Mouse (Mus musculus) inflammation-experienced regulatory T-cells, adult 16 weeks (primary cell): ENCODE data around the gene Zbtb12. TPM values are rescaled to one million over a fixed set of nuclear protein-coding genes. Genes with fewer than 3 reads are reported as not detected.

Experiments used
- polyA plus RNA-seq: library from polyadenylated mRNA; unstranded; fragments of 100-300 nt; shearing (Covaris generic); gene quantifications from one replicate; pipeline ENCODE4 v1.2.1, GENCODE M21; 2017

Gene Zbtb12
- polyA plus RNA-seq, result 0.66 TPM

DNA sequence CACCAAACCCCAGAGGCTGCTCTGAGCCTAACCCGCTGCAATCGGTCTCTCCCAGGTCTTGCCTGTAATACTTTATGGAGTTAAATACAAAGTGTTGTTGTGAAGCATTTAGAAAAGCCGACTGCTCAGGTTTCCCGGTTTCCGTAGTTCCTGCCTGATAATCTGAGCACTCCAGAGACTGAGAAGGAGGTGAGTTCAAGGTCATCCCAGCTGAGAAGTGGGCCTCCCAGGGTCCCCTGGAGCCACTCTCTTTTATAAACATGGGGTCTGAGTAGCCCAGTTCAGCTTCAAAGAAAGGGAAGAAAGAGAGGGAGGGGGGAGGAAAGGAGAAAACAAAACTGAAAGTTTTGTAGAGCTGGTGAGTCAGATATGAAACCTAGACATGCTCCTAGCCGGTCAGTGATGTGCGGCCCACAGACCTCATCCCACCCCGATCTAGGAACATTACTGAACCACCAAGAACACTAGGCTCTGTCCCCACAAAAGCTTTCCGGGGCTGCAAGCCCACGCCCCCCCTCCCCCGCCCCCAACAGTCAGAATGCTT, at the start of gene Zbtb12:
Gene Zbtb12 (plus strand): TSS at position 148 of the 544 bp plus-strand sequence.

DNA sequence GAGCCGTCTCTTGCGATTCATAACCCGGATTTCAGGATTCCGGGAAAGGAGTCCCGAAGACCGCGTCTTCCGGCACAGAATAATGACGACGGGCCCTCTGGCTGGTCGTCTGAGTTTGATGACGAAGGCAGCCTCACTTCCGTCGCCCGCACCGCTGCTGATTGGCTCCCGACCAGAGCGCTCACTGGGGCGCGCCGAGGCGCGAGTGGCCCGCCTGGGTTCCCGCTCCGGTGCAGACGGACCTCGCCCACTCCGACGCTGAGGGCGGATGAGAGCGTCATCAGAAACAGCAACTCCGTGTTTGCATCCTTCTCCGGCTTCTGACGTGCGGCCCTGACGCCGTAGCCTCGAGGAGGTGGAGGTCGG, 42.4 kb upstream of the Zbtb12 start, which contains the start of the genes Stk19 and Dxo:
Gene Stk19 (minus strand): TSS at position 90 of the 366 bp plus-strand sequence.
Gene Dxo (plus strand): TSS at position 164 of the 366 bp plus-strand sequence.

DNA sequence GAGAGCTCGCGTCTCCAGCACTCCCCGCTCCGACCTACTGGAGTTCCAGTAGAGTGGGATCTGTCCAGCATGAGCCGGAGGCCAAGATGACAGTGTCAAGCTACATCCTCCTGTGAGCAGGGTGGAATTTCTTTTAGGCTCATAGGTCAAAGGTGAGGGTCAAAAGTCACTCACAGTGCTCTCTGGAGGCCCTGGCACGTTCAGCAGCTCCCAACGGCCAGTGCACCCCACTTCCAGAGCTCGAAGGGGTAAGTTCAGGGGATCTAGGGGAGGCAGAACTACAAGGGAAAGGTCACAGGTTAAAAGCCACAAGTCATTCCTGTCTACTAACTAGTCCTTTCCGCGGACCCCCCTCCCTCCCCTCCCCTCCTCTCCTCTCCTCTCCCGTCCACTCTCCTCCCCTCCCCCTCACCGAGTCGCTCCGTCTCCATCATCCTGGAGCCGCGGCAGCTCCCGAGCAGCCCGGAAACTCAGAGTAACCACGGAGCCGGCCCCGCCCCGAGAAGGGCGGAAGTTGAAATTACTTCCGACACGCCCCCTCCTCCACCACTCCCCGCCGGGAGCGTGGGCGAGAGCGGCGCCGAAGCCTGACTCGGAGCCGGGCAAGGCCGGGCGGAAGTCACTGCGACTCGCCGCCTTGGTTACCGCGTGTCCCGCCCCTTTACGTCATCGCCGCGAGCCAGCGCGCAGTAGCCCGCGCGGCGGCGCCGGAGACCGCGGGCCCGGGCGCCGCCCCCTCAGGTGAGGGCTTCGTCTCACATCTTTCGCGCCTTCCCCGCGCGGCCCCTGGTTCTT, 29.4 kb upstream of the Zbtb12 start, which contains the start of the genes Skiv2l and Nelfe:
Gene Skiv2l (minus strand): TSS at position 489 of the 795 bp plus-strand sequence.
Gene Nelfe (plus strand): TSS at position 670 of the 795 bp plus-strand sequence.

DNA sequence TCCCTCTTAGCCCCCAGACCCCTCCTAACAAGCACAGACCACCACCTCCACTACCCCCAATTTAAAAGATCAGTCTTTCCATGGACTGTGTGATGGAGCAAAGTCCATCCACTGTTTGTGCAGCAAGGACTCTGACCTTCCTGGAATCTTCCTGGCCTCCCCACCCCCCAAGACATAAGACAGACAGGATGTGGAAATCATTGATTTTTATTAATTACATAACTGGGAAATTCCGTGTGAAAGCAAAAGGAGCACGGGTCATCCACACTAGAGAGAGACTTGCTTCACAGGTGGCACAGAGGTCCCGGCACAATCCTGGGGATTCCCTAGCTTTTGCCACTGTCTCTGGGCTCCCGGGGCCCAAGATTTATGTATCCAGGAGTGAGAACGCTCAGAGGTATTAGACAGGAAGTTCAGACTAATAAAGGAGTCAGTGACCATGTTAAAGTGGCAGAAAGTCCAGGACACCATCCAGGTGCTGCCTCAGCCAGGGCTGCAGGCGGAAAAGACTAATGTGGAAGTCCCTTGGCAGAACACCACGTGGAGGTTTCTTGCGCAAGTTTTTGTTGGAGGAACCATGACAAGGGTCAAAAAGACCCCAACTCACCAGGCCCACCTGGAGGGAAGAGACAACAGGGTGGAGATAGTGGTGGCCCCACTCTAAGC, 16.7 kb upstream of the Zbtb12 start, which contains the start of gene Cfb:
Gene Cfb (minus strand): TSS at position 103 of the 666 bp plus-strand sequence.

DNA sequence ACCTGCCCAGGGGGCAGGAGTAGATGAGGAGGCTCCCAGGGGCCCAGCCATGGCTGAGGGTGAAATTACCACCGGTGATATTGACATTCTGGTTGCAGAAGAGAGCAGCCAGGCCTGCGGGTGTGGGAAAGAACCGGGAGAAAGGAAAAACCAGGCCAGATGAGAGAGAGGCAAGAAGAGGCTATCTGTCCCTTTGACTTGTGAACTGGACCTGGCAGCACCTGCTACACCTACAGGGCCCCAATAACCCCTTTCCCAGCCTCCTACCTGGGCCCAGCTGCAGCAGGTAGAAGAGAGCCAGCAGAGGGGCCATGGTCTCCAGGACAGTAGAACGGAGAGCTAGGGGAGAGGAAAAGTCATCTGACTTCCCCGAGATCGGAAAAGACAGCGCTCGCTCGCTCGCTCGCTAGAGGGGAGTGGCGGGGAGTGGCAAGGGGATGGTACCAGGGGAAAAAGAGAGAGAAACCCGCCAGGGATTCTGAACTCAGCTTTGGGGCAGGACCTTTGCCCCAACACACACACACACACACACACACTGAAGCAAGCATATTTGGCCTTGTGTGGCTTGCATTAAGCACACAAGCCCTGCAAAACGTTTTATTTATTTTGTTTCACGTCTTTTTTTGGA, 2.5 kb downstream of the Zbtb12 start, which contains the start of gene Gm20547:
Gene Gm20547 (minus strand): TSS at position 360 of the 628 bp plus-strand sequence.

DNA sequence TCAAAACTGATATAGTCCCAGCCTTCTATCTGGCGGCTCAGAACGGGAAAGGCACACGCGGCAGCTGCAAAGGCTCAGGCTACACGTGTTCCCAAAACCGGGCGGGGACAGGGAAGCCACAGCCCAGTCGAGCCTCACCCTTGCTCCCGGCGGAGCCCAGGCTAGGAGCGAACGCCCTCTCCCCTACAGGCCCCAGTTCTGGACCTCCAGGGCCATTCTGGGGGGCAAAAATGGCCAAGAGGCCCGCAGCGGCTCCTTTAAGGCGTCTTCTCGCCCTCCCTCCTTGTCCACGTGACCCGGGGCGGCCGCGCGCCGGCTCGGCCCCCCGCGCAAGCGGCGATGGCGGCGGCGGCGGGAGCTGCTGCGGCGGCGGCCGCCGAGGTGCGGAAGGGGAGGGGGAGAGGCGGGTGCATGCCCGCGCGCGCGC, 18.9 kb downstream of the Zbtb12 start, which contains the start of the genes C2 and Ehmt2:
Gene C2 (minus strand): TSS at position 106 of the 427 bp plus-strand sequence.
Gene Ehmt2 (plus strand): TSS at position 310 of the 427 bp plus-strand sequence.

DNA sequence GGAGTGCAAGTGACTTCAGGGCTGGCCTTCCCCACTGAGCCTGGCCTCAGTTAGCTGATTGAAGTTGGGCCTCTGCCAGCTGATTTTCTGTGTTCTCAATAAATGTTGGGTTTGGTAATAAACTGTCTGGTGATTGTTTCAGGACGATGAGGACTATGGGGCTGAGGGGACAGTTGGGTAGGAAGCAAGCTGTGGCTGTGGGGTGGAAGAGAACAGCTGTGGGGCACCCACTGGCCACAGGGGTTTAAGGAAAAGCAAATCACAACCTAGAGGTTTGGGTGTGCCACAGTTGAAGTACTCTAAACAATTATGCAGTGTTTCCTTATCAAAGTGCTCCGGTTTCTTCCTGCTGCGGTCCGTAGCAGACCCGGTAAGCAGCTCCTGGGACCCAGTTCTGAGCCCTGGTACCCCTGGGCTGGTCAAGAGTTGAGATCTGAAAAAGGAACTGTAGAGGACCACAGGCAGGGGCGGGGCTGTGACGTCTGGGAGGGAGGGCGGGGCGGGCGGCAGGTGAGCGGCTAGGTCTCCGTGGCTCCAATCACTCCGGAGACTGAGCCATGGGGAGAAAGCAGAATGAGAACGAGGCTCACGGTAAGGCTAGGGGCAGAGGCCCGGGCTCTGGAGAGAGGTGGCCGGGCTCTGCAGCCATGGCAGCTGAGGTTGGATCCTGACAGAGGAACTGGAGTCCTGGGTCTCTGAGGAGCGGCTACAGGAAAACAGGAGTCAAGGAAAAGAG, 34.8 kb downstream of the Zbtb12 start, which contains the start of gene Slc44a4:
Gene Slc44a4 (plus strand): TSS at position 537 of the 736 bp plus-strand sequence.

DNA sequence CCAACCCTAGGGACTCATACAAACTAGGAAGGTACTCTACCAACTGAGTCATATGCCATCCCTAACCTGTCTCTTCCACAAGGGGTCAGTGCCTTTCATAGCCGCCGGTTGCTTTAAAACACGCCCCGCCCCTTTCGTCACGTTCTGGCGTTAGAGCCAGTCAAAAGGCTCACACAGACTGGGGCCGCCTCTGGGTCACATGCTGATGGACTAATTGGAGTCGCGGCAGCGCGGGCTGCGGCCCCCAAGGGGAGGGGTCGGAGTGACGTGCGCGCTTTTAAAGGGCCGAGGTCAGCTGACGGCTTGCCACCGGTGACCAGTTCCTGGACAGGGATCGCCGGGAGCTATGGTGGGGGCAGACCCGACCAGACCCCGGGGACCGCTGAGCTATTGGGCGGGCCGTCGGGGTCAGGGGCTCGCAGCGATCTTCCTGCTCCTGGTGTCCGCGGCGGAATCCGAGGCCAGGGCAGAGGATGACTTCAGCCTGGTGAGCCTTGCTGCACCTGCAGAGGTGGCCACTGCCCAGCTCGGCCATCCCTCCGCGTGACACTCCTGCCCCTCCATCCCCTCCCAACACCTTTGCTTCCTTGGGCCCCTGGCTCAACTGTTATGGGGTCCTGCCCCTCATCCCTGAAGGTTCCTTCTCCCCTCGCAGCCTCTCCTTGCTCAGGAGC, 51.9 kb downstream of the Zbtb12 start, which contains the start of gene Neu1:
Gene Neu1 (plus strand): TSS at position 193 of the 674 bp plus-strand sequence.

Other genes starting within 250 kb of the Zbtb12 start
- gene Prrt1, start 249.9 kb upstream of the Zbtb12 start, polyA plus RNA-seq, result 3.8 TPM
- 5.5 TPM for gene Fkbpl, start 234.7 kb upstream of the Zbtb12 start, polyA plus RNA-seq
- 95.5 TPM for gene Atf6b, start 232.3 kb upstream of the Zbtb12 start, polyA plus RNA-seq
- gene Tnxb, start 208.9 kb upstream of the Zbtb12 start, polyA plus RNA-seq, result not detected
- gene C4b, start 135.6 kb upstream of the Zbtb12 start, polyA plus RNA-seq, result not detected
- not detected for gene Cyp21a1, start 74.9 kb upstream of the Zbtb12 start, polyA plus RNA-seq
- gene Stk19, start 42.5 kb upstream of the Zbtb12 start, polyA plus RNA-seq, result 38.5 TPM
- gene Dxo, start 42.5 kb upstream of the Zbtb12 start, polyA plus RNA-seq, result 96.4 TPM
- 169 TPM for gene Skiv2l, start 29.3 kb upstream of the Zbtb12 start, polyA plus RNA-seq
- 48.6 TPM for gene Nelfe, start 29.1 kb upstream of the Zbtb12 start, polyA plus RNA-seq
- 1.4 TPM for gene Cfb, start 17.0 kb upstream of the Zbtb12 start, polyA plus RNA-seq
- not detected for gene Gm20547, start 2.6 kb downstream of the Zbtb12 start, polyA plus RNA-seq
- 3.3 TPM for gene C2, start 18.8 kb downstream of the Zbtb12 start, polyA plus RNA-seq
- gene Ehmt2, start 19.0 kb downstream of the Zbtb12 start, polyA plus RNA-seq, result 45.6 TPM
- gene Slc44a4, start 35.0 kb downstream of the Zbtb12 start, polyA plus RNA-seq, result not detected
- 107 TPM for gene Neu1, start 51.8 kb downstream of the Zbtb12 start, polyA plus RNA-seq
- gene Hspa1b, start 79.8 kb downstream of the Zbtb12 start, polyA plus RNA-seq, result 15.1 TPM
- not detected for gene Gm20481, start 90.4 kb downstream of the Zbtb12 start, polyA plus RNA-seq
- 4.3 TPM for gene Hspa1a, start 92.7 kb downstream of the Zbtb12 start, polyA plus RNA-seq
- gene Hspa1l, start 93.2 kb downstream of the Zbtb12 start, polyA plus RNA-seq, result 0.13 TPM
- 60.3 TPM for gene Lsm2, start 102.4 kb downstream of the Zbtb12 start, polyA plus RNA-seq
- gene Vars, start 121.5 kb downstream of the Zbtb12 start, polyA plus RNA-seq, result 276 TPM
- 0.44 TPM for gene Vwa7, start 137.1 kb downstream of the Zbtb12 start, polyA plus RNA-seq
- gene Sapcd1, start 148.5 kb downstream of the Zbtb12 start, polyA plus RNA-seq, result 4.4 TPM
- 1.5 TPM for gene Msh5, start 167.3 kb downstream of the Zbtb12 start, polyA plus RNA-seq
- 611 TPM for gene Clic1, start 170.5 kb downstream of the Zbtb12 start, polyA plus RNA-seq
- gene Ddah2, start 179.6 kb downstream of the Zbtb12 start, polyA plus RNA-seq, result 2.5 TPM
- gene Ly6g6c, start 185.9 kb downstream of the Zbtb12 start, polyA plus RNA-seq, result not detected
- not detected for gene Mpig6b, start 186.7 kb downstream of the Zbtb12 start, polyA plus RNA-seq
- gene Ly6g6e, start 197.4 kb downstream of the Zbtb12 start, polyA plus RNA-seq, result not detected
- not detected for gene Ly6g6d, start 198.6 kb downstream of the Zbtb12 start, polyA plus RNA-seq
- gene Ly6g6f, start 206.1 kb downstream of the Zbtb12 start, polyA plus RNA-seq, result not detected
- 86.4 TPM for gene Abhd16a, start 209.8 kb downstream of the Zbtb12 start, polyA plus RNA-seq
- not detected for gene Ly6g5c, start 228.8 kb downstream of the Zbtb12 start, polyA plus RNA-seq
- gene Ly6g5b, start 235.9 kb downstream of the Zbtb12 start, polyA plus RNA-seq, result 2.4 TPM
- 62.3 TPM for gene Gpank1, start 242.0 kb downstream of the Zbtb12 start, polyA plus RNA-seq
- 279 TPM for gene Csnk2b, start 242.6 kb downstream of the Zbtb12 start, polyA plus RNA-seq
- 5.5 TPM for gene D17H6S53E, start 246.9 kb downstream of the Zbtb12 start, polyA plus RNA-seq